Mouse (Mus musculus) neural tube, embryonic 12.5 days (tissue): ENCODE results near the gene Lsm7. TPM values are rescaled to one million over a fixed set of nuclear protein-coding genes. Genes with fewer than 3 reads are reported as not detected.

ENCODE experiments used
- ATAC-seq: fragments of 200-750 bp; cut with Nextera tagmentation; 2 replicates; pipeline ENCODE4 v1.8.0; 2017; ENCODE audit warnings: low read depth, mild to moderate bottlenecking, moderate TSS enrichment, moderate library complexity; ENCODE audit not compliant: low FRiP score
- H3K27ac ChIP-seq: fragments of 300-500 bp; sonication (generic); 2 replicates; pipeline ENCODE4 v1.5.1; 2016
- H3K27me3 ChIP-seq: fragments of 300-500 bp; sonication (generic); replicated peaks from 2 replicates; pipeline ENCODE4 v1.6.1; 2016; ENCODE audit warnings: mild to moderate bottlenecking
- H3K36me3 ChIP-seq: fragments of 300-500 bp; sonication (generic); 2 replicates; pipeline ENCODE4 v1.6.1; 2016; ENCODE audit warnings: mild to moderate bottlenecking
- H3K4me1 ChIP-seq: fragments of 300-500 bp; sonication (generic); 2 replicates; pipeline ENCODE4 v1.6.1; 2016
- H3K4me2 ChIP-seq: fragments of 300-500 bp; sonication (generic); replicated peaks from 2 replicates; pipeline ENCODE4 v1.6.1; 2016; ENCODE audit warnings: mild to moderate bottlenecking
- H3K4me3 ChIP-seq: fragments of 300-500 bp; sonication (generic); 2 replicates; pipeline ENCODE4 v1.5.1; 2016
- H3K9ac ChIP-seq: fragments of 300-500 bp; sonication (generic); 2 replicates; pipeline ENCODE4 v1.6.1; 2016; ENCODE audit warnings: mild to moderate bottlenecking
- H3K9me3 ChIP-seq: fragments of 300-500 bp; sonication (generic); 2 replicates; pipeline ENCODE4 v1.6.1; 2016; ENCODE audit warnings: mild to moderate bottlenecking
- WGBS: fragments of 180-500 bp; shearing (Covaris S2); methylation state at CpG from one replicate; pipeline ENCODE4 v1.1.7; 2016; 5-methylcytosine and 5-hydroxymethylcytosine counted together
- polyA plus RNA-seq: library from polyadenylated mRNA; unstranded; fragments of >200 nt; fragmentation: Nextera tagmentation; extraction: Ambion mirVana; gene quantifications from 2 replicates; pipeline ENCODE4 v1.2.1, GENCODE M21; 2016

Gene Lsm7
- polyA plus RNA-seq = 265 and 274 TPM in 2 replicates

DNA sequence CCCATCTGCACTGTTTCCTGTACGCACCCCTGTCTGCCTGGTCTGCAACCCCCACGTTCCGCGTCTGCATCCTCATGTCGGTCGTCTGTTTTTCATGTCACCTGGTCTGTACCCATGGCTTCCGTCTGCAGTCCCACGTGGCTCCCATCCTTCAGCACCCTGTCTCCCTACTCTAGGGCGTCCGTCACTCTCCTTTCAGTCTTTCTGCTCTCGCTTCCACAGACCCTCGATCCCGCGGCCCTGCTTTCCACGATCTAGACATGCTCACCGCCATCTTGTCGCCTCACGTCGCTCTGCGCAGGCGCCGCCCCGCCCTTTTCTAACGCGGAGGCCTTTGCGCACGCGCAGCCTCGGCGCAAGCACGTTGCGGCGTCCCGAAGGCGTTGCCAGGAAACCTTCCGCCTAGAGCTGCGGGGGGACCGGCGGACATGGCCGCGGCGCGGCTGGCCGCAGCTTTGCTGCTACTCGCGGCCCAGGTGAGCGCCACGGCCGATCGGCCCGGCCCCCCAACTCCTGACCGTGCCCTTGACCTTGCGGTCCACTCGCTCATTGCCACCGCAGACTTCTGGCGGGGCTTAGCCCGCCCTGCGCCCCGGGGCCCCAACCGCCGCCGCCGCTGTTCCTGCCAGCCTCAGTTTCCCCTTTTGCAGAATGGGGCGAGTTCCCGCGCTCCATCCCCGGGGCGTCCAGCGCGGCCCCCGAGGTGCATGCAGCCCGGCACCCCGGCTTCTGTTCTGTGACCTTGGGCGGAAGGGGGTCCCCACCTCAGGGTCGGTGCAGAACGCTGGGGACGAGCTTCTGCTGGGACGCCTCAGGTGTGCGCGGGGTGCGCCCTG, at the start of gene Lsm7, which contains the start of gene Sppl2b:
Gene Lsm7 (minus strand): TSS at position 297 of the 836 bp plus-strand sequence.
Gene Sppl2b (plus strand): TSS at position 363 of the 836 bp plus-strand sequence.
- Histone ChIP-seq H3K4me2 (peak within 1 kb of the TSS; percentile 100), H3K9me3 (no peaks in the 10 kb centered on the region), H3K27ac (no peak within 1 kb of the TSS), H3K4me1 (peaks cover 41% of the 10 kb centered on the region), H3K36me3 (peaks cover 27% of the 10 kb centered on the region), H3K27me3 (no peaks in the 10 kb centered on the region), H3K9ac (peak within 1 kb of the TSS; percentile 89), H3K4me3 (peak within 1 kb of the TSS; percentile 95)
- ATAC-seq = peak; percentile 78
- 1% methylated on average over 81 of the region's 81 CpGs for WGBS

DNA sequence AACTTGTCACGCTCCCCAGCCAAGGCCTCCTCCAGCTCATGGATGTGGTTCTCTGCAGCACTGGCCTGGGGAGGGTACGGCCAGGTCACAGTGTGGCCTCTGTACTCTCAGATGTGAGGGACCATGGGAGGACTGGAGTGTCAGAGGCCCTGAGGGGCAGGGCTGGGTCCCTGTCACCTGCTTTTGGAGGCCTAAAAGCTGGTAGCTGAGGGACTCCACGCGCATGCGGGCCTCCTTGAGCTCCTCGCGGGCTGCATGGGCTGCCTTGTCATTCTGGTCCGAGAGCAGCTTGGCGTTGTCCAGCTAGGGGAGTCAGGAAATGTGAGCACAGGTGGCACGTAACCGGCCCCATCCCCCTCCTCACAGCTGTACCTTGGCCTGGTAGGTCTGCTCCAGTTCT, 49.7 kb upstream of the Lsm7 start:
- ATAC-seq = no peak
- H3K9ac ChIP-seq = no peak overlapping the region
- no peak overlapping the region for H3K4me3 ChIP-seq
- H3K9me3 ChIP-seq = no peaks in the 10 kb centered on the region
- WGBS = 96% methylated on average over 11 of the region's 11 CpGs
- H3K4me1 ChIP-seq = peaks cover 6% of the 10 kb centered on the region
- no peaks in the 10 kb centered on the region for H3K27me3 ChIP-seq
- no peak overlapping the region for H3K4me2 ChIP-seq
- no peak overlapping the region for H3K27ac ChIP-seq
- peaks cover 79% of the 10 kb centered on the region for H3K36me3 ChIP-seq

DNA sequence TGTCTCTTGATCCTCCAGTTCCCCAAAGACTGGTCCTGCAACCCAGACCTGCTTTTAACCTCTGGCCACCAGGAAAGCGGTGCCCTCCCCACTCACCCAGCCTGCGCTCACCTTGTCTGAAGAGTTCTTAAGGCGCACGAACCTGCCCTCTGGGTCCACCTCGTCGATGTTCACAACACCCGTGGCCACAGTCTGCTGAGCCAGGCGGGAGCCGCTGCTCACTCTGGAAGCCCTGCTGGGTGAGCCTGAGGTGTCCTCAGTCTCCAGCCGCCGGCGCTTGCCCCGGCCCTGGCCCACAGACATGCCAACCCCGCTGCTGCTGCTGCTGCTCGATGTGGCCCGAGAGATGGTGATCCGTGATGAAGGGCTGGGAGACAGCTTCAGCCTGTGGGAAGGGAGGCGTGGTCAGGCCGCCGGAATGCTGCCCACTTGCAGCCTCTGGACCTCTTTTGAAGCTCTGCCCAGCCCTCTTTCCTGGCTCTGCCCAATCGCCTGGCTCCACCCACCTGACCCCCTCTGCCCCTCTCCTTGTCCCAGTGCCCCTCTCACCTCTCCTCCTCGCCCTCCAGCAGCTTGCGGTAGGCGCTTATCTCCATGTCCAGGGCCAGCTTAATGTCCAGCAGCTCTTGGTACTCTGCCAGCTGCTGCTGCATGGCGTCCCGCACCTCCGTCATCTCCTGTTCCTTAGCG, 49.1 kb upstream of the Lsm7 start:
- Histone ChIP-seq H3K4me1 (peaks cover 12% of the 10 kb centered on the region), H3K27ac (no peak overlapping the region), H3K27me3 (no peaks in the 10 kb centered on the region), H3K9ac (no peak overlapping the region), H3K9me3 (no peaks in the 10 kb centered on the region), H3K36me3 (peaks cover 77% of the 10 kb centered on the region), H3K4me2 (no peak overlapping the region), H3K4me3 (no peak overlapping the region)
- no peak for ATAC-seq
- WGBS = 89% methylated on average over 28 of the region's 28 CpGs

DNA sequence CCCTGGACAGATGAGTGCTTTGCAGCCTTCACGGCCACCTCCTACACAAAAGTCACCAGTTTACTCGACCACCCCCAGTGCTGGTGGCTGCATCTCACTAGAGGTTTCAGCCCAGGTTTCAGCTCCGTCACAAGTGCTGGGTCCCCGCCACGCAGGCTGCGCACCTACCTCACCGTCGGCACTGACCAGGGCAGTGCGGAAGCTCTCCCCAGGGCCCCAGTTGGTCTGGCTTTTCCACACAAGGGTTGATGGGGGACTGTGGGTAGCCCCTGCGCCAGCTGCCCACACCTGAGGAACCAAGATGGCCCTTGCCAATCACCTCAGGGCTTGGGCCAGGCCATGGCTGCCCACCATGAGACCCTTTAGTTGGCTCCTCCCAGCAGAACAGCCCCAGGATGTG, 48.3 kb upstream of the Lsm7 start:
- no peak overlapping the region for H3K4me3 ChIP-seq
- WGBS = 87% methylated on average over 10 of the region's 10 CpGs
- H3K27me3 ChIP-seq = no peaks in the 10 kb centered on the region
- H3K9me3 ChIP-seq = no peaks in the 10 kb centered on the region
- H3K27ac ChIP-seq = no peak overlapping the region
- peaks cover 15% of the 10 kb centered on the region for H3K4me1 ChIP-seq
- no peak overlapping the region for H3K9ac ChIP-seq
- ATAC-seq = no peak
- peaks cover 76% of the 10 kb centered on the region for H3K36me3 ChIP-seq
- no peak overlapping the region for H3K4me2 ChIP-seq

DNA sequence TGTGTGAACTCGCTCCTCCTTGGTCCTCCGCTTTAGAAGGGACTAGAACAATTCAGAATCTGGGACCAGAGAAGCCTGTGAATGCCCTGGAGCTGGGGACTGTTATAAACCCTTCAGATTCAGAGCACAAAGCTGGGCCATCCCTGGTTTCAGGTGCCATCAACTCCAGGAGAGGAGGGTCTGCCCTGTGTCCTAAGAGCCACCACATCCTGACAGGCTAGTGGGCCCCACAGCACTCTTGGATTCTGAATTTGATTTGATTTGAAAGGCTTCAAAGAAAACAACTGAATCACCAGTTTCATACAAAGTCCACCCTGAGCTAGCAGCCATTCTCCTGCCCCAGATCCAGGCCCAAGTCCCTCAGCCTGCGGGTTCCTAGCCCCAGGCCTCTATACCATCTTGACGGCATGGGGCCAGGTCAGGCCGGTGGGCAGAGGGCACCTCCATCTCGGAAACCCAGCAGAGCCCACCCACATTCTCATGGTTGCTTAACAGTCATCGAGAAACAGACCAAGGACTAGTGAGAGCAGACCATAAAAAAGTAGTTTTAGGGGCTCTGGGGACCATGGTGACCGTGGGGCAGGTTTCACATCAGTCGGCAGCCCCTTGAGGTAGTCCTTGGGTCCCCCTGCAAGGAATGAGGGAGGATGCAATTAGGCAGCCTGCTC, 47.4 kb upstream of the Lsm7 start:
- H3K9me3 ChIP-seq = no peaks in the 10 kb centered on the region
- ATAC-seq = no peak
- WGBS = 92% methylated on average over 9 of the region's 9 CpGs

DNA sequence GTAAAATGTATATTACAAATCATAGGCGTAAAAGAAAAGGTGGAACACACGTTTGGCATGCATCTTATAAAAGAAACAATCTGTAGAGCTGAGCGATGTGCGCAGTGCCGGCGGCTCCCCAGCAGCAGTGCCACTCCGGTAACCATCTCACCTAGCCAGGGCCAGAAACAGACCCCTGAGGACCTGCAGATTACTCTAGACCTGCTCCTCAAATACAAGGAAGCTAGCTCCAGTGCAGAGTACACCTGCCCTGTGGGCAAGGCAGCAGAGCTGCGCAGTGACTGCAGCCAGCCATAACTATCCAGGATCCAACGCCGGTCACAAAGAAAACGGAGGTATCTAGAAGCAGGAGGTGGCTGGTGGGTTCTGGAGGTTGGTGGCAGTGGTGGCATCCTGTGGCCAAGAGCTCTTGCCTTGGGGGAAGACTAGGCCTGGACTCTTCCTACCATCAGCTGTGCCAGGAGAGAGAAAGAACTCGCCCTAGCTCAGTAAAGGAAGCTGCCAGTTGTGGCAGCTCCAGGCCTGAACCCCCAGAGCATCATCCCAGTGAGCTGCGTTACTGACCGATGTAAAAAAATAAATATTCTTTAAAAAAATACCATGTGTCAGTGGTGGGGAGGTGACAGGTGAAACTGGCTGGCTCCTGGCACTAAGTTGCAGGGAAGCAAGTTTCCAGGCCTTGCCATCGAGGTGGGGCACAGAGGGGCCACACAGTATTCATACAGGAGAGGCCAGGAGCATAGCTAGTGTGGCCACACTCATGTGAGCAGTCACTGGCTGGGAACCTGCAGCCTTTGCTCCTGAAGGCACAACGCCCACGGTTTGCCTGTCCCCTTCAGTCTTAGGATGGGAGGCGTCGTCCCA, 46.6 kb upstream of the Lsm7 start:
- Histone ChIP-seq H3K4me3 (no peak overlapping the region), H3K27me3 (peaks cover 7% of the 10 kb centered on the region; the same call in 1 of the 2 replicates), H3K36me3 (peaks cover 63% of the 10 kb centered on the region), H3K4me1 (peaks cover 19% of the 10 kb centered on the region), H3K9ac (0 out of 2 replicates have a peak overlapping the region, but pooled peaks have one; percentile 29), H3K9me3 (no peaks in the 10 kb centered on the region), H3K27ac (no peak overlapping the region), H3K4me2 (peak overlapping the region; percentile 42)
- no peak for ATAC-seq
- WGBS = 90% methylated on average over 19 of the region's 19 CpGs

More for the DNA sequence above, 47.4 kb upstream of the Lsm7 start:
- Histone ChIP-seq H3K27ac (no peak overlapping the region), H3K4me1 (peaks cover 19% of the 10 kb centered on the region), H3K4me3 (no peak overlapping the region), H3K27me3 (peaks cover 7% of the 10 kb centered on the region; the same call in 1 of the 2 replicates), H3K4me2 (no peak overlapping the region), H3K36me3 (peaks cover 68% of the 10 kb centered on the region), H3K9ac (no peak overlapping the region)

DNA sequence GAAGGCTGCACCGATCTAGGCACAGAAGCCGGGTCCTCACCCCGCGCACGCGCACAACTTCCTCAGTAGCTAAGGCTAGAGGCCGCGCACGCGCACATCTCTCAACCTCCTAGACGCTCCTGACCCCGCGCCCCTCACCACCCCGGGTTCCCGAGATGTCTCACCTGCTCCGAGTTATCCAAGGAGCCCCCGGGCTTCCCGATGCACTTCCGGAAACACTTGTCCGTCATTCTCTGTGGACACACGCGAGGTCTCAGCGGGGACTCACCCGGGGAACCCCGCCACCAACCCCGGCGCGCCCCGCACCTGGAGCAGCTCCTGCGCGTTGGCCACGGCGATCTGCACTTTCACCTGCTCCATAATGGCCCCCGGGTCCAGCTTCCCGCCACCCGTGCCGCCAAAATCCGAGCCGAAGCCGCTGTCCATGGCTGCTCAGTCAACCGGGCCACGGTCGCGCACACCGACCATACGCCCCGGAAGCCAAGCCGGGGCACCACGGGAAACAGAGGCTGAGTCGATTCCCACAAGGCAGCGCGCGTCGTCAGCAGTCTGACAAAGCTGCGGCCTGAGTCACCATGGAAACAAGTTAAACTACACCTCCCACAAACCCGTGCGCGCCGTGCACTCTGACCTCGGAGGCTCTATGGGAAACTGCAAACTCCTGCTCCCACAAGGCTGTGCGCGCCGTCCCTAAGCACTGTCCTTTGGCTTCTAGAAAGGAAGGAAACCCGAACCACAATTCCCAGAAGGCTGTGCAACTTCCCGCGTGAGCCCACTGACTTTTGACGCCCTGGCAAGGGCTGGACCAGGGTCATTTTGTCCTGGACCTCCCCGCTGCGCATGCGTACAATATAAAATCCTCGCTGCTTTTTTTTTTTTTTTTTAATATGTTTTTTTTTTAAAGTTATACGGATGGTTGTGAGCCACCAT, 45.6 kb upstream of the Lsm7 start, which contains the start of gene Timm13:
Gene Timm13 (minus strand): TSS at position 652 of the 930 bp plus-strand sequence.
- Histone ChIP-seq H3K4me2 (peak within 1 kb of the TSS; percentile 95), H3K27me3 (peaks cover 7% of the 10 kb centered on the region; the same call in 1 of the 2 replicates), H3K36me3 (peaks cover 53% of the 10 kb centered on the region), H3K4me1 (peaks cover 19% of the 10 kb centered on the region), H3K9ac (peak within 1 kb of the TSS; percentile 76), H3K4me3 (peak within 1 kb of the TSS; percentile 82), H3K27ac (peak within 1 kb of the TSS; percentile 39; the same call in 1 of the 2 replicates), H3K9me3 (no peaks in the 10 kb centered on the region)
- WGBS = under 1% methylated on average over 72 of the region's 72 CpGs
- peak; percentile 92 for ATAC-seq

DNA sequence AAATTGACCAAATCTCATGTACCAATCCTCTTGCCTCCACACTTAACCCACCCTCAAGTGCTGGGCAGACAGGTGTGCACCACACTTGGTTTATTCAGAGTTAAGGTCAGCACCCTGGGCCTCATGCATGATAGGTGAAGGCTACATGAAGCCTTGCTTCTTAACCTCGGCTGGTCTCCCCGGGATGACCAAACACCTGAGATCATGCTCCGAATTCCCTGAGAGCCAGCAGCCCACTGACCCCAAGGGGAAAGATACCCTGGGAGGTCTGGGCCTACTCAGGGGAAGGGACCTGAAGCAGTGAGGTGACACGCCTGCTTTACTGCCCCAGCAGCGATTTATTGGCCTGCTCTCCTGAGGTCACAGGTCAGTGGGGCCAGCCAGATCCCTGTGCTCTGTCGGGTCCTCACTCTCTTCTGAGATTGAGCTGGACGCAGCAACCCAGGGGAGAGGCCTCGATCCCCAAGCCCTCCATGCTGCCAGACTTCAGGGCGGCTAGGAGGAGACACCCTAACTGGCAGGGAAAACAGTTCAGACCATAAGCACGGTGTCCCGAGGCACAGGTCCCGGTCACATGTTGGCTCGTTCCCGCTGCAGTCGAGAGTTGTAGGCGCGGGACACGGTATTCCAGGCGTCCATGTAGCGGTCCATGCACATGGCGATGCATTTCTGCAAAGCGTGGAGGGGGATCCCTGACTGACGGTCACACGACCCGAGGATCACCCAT, 44.7 kb upstream of the Lsm7 start:
- Histone ChIP-seq H3K27ac (no peak overlapping the region), H3K4me2 (peak overlapping the region; percentile 95), H3K4me1 (peaks cover 19% of the 10 kb centered on the region), H3K4me3 (peak overlapping the region; percentile 82), H3K9me3 (no peaks in the 10 kb centered on the region), H3K27me3 (peaks cover 7% of the 10 kb centered on the region; the same call in 1 of the 2 replicates), H3K36me3 (peaks cover 44% of the 10 kb centered on the region), H3K9ac (peak overlapping the region; percentile 76)
- WGBS = 14% methylated on average over 25 of the region's 25 CpGs
- peak; percentile 0; the same call in 1 of the 2 replicates for ATAC-seq

DNA sequence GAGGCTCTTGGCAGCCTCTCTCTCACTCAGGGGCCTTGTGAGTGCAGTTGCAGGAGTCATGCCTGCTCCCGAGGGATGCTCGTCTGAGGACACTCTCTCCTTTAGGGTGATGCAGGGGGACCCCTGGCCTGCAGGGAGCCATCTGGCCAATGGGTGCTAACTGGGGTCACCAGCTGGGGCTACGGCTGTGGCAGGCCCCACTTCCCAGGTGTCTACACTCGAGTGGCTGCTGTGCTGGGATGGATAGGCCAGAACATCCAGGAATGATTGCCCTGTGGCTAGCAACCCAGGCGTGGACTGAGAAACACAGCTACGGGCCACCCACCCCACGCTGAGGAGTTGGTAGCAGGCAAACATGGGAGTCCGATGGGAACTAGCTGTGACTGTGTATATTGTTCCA, 44.1 kb upstream of the Lsm7 start:
- no peak for ATAC-seq
- no peak overlapping the region for H3K4me3 ChIP-seq
- peak overlapping the region; percentile 95 for H3K4me2 ChIP-seq
- H3K9me3 ChIP-seq = no peaks in the 10 kb centered on the region
- no peak overlapping the region for H3K9ac ChIP-seq
- H3K4me1 ChIP-seq = peaks cover 19% of the 10 kb centered on the region
- 90% methylated on average over 8 of the region's 8 CpGs for WGBS
- peaks cover 37% of the 10 kb centered on the region for H3K36me3 ChIP-seq
- H3K27ac ChIP-seq = no peak overlapping the region
- peaks cover 7% of the 10 kb centered on the region; the same call in 1 of the 2 replicates for H3K27me3 ChIP-seq
